Mouse (Mus musculus): ENCODE data around the gene Prpf8.

Gene Prpf8

DNA sequence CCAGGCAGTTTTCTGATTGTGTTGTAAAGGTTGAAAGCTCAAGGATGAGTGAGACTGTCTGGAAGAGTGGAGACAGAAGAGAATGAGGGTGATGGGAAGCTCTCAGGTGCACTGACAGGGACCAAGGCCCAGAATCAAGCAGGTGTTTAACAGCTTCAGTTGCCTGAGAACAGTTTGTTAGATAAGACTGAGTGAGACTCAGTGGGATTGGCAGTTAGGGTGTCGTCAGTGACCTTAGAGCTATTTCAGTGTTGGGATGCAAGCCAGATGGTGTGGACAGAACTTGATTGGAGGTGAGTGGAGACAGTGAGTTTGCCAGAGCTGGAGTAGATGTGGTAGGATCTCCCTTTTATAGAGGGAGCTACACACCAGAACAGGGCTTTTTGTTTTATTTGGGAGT is 11.5 kb downstream of the Prpf8 start:
- DNase-seq (ENCODE audit: low spot score in 2 of 2) = no peak

DNA sequence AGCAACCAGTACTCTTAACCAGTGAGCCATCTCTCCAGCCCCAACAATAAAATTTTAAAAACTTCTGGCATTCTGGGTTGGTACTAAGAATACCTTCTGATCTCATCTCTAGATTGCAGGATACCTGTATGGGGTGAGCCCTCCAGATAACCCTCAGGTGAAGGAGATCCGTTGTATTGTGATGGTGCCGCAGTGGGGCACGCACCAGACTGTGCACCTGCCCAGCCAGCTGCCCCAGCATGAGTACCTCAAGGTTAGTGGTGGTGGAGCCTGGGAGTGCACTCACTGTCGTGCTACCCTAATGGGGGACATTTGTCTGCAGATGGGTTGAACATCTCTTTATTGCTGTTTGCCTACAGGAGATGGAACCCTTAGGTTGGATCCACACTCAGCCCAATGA is 21.5 kb downstream of the Prpf8 start:
- no peak for DNase-seq (ENCODE audit: low spot score in 2 of 2)

DNA sequence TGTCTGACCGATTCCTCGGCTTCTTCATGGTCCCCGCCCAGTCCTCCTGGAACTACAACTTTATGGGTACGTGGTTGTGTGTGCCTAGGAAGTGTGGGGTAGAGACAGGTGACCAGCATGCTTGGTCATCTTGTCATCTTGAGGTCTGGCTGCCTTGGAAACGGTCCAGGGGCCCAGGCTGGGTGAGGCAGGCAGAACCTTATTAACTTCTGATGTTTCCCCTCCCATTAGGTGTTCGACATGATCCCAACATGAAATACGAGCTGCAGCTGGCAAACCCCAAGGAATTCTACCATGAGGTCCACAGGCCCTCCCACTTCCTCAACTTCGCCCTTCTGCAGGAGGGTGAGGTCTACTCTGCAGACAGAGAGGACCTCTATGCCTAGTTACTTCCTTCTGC is 22.3 kb downstream of the Prpf8 start:
- no peak for DNase-seq (ENCODE audit: low spot score in 2 of 2)

DNA sequence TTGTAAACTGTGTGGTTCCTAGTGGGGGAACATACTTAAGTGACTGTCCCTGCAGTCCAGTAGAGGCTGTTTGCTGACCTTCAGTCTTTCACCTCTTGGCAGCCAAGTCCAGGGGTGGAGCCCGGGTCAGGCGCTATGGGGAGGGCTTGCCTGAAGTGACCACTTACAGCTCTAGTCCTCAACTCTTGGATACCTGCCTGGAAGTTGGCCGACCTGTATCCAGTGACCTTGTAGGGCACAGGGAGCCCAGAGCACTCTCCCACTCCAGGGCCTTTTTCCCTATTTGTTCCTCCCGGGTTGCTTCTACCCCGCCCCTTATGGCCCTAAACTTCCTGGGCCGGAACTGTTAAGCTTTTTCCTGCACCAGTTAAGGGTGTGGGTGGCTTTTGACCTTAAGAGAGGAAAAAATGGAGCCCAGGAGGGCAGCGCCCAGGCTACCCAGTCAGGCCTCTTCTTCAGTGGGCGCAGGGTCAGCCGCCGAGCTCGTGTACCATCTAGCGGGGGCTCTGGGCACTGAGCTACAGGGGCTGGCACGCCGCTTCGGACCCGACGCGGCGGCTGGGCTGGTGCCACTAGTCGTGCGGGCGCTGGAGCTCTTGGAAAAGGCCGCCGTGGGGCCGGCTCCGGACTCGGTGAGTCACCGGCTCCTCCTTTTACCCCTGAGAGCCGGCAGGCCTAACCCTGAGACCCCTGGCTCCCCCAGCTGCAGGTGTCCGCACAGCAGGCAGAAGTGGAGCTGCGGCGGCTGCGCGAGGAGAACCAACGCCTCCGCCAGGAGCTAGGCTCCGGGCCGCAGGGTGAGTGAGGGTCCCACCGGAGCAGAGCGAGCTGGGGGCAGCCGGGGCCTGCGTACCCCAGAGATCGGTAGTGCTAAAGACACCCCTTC is 23.4 kb downstream of the Prpf8 start, which contains the start of gene Rilp:
Rilp (plus strand) TSS at position 354 of the 886 bp plus-strand sequence.
- DNase-seq (ENCODE audit: low spot score in 2 of 2) = peak in 1 of 2 experiments; percentile 34

DNA sequence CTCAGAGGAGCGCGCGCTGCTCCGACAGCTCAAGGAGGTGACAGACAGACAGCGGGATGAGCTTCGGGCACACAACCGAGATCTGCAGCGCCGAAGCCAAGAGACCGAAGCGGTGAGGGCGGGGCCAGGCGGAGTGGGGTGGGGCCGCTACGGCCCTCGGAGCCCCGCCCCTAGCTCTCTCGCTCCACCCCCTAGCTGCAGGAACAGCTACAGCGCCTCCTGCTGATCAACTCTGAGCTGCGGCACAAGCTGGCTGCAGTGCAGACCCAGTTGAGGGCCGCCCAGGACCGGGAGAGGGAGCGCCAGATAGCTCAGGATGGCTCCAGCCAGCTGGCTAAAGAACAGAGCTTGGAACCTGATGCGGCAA is 24.0 kb downstream of the Prpf8 start:
- peak; percentile 75 to 82 for DNase-seq (ENCODE audit: low spot score in 2 of 2)

DNA sequence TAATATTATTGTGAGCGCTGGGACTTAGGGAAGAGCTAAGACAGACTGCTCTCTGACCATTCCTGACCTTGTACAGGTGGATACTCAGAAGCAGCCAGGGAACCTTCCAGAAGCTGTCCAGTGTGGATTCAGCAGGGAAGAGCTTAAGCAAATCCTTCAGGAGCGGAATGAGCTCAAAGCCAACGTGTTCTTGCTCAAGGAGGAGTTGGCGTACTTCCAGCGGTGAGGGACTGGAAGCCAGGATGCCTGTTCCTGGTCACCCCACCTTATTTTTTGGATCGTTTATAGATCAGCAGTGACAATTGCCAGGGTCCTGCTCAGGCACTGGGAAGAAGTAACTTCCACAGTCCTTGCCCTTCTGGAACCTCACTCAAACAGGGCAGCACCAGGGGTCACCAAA is 24.6 kb downstream of the Prpf8 start:
- DNase-seq (ENCODE audit: low spot score in 2 of 2) = no peak

DNA sequence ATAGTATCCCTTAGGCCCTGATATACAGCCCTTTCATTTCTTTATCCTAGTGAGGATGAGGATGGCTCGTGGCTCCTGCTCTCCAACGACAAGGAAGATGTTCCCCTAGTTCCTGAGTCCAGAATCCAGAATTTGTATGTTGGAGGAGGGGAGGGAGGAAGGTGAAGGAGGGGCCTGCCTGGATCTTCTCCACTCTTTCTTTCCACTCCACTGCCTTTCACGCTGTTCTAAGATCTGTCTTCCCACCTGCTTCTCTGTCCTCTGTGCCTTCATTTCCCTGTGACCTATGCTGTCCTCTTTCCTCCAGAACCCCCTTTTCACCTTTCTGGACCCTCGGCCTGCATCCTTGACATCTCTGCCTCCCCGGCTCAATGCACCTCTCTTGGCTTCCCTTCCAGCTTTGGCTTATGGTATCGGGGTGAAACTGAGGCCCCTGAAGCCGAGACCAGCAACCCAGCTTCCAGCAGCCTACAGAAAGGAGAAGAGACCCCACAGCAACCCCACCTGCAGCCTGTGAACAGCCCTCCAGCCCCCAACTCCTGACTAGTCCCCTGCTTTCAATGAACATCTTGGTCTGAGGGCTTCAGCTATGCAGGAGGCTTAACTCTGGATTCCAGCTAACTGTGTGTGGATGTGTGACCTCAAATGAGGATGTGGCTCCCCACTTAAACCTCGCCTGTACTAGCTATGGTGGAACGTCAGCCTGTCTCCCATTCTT is 25.8 kb downstream of the Prpf8 start:
- DNase-seq (ENCODE audit: low spot score in 2 of 2) = no peak

DNA sequence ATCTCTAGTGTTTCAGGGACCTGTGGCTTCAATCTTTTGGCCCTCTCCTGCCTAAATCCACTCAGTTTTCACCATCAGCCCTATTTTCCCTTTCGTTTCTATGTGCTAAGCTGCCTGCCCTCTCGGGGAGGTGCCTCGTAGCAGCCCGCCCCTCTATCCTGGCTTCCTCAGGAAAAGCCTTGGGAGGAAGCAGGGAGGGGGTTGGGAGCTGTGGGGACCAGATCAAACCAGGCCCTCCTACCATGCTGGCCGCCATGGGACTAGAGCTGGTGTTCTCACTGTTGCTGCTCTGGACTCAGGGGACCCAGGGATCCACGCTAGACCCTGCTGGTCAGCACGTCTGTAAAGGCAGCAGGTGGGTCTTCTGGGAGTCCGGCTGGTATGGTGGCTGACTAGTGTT is 26.7 kb downstream of the Prpf8 start, which contains the start of gene Scarf1:
Scarf1 (plus strand) TSS at position 205 of the 400 bp plus-strand sequence.
- DNase-seq (ENCODE audit: low spot score in 2 of 2) = no peak

DNA sequence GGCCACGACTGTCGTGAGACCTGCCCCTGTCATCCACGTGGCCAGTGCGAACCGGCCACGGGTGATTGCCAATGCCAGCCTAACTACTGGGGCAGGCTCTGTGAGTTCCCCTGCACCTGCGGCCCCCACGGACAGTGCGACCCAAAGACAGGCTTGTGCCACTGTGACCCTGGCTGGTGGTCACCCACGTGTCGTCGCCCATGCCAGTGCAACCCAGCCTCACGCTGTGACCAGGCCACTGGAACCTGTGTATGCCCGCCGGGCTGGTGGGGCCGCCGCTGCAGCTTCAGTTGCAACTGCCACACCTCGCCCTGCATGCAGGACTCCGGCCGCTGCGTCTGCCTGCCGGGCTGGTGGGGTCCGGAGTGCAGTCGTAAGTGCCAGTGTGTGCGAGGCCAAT is 28.6 kb downstream of the Prpf8 start:
- DNase-seq (ENCODE audit: low spot score in 2 of 2) = no peak

DNA sequence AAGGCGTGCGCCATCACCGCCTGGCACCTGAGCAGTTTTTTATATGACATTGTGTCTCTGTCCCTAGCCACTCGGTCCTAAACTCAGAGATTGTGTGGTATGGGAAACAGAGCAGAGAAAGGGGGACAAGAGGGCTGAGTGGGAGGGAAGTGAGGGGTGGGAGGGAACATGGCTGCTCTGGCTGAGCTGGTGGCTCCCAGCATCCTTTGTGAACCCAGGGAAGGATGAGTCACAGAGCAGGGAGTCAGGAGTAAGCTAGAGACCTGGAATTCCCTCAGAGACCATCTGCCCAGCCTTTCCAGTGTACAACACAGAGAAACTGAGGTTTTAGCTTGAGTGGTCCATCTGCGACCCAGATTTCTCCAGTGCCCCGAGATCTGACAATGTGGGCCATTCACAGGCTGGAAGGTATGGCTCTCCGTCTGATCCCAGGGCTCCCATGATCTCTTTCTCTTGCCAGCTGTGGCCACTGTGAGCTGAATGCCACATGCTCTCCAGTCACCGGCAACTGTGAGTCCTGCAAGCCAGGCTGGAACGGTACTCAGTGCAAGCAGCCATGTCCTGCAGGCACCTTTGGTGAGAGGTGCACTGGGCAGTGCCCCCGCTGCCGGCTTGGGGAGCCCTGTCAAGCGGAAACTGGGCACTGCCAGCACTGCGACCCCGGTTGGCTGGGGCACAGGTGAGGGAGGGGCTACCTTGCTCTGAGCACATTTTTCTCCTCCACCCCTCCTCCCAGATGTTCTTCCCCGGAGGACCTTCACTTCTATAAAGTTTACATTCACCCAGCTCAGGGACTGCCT is 33.4 kb downstream of the Prpf8 start:
- no peak for DNase-seq (ENCODE audit: low spot score in 2 of 2)

DNA sequence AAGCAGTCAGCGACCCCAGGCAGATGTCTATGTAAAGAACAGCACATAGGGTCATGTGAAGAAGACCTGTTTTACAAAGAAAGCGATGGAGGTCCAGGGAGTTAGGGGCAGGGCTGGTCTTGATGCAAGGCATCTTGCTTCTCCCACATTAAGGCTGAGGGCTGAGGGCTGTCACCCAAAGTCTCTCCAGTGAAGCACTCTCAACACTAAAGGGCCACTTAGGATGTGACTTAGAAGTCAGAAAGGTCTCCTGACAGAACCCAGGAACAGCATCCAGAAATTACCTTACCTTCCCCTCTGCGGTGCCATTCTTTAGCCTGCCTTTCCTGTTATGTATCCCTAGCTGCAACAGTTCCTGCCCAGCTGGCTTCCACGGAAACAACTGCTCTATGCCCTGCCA is 35.0 kb downstream of the Prpf8 start:
- no peak for DNase-seq (ENCODE audit: low spot score in 2 of 2)

DNA sequence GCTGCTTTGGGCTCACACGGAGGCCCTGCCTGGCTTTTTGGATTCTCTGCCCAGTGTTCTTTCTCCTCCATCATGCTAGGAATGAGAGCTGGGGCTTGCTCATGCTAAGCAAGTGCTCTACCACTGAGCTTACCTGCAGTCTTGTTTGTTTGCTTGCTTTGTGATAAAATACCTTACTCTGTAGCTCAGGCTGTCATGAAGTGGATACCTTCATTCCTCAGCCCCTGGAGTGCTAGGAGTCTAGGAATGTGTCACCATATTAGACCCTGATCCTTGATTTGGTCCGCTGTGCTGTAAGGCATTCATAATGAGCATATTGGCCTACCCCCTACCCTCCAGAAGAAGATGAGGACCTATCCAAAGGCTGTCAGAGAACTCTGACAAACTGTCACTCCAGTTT is 36.2 kb downstream of the Prpf8 start:
- DNase-seq (ENCODE audit: low spot score in 2 of 2) = no peak

DNA sequence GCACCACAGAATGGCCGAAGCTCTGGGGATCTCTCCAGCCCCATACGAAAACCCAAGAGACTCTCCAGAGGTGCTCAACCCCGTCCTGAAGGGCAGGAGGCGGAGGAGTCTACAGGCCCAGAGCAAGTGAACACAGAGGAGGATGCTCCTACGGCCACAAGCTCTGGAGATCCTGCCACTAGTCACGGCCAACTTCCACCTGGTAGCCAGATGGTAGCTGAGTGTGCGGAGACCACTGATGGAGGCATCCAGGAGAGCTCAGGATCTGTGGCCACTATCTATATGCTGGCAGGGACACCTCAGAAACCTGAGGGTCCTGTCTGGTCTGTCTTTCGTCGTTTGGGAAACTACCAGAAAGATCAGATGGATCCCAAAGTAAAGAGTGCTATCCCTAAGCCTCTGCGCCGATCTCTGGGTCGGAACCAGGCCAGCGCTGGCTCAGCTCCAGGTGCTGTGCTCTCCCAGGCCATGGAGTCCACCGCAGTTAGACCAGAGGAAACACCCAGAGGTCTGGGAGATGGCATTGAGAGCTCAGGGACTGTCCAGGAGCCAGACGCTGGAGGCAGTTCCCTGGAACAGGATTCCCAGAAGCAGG is 39.0 kb downstream of the Prpf8 start:
- no peak for DNase-seq (ENCODE audit: low spot score in 2 of 2)

DNA sequence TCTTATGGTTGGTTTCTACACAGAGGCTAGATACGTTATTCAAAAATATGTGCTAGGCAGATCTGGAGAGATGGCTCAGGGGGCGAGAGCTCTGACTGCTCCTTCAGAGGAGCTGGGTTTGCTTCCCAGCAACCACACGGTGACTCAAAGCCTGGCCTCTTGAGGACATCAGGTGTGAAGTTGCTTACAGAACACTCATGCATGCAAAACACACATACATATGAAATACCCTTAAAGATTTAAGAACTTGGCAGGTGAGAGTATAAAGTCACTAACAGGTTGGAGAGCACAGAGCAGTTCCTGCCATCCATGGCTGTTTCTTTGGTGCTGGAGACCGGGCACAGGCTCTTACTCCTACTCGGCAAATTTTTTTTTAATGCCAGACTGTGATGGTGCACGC is 40.3 kb downstream of the Prpf8 start:
- DNase-seq (ENCODE audit: low spot score in 2 of 2) = no peak

DNA sequence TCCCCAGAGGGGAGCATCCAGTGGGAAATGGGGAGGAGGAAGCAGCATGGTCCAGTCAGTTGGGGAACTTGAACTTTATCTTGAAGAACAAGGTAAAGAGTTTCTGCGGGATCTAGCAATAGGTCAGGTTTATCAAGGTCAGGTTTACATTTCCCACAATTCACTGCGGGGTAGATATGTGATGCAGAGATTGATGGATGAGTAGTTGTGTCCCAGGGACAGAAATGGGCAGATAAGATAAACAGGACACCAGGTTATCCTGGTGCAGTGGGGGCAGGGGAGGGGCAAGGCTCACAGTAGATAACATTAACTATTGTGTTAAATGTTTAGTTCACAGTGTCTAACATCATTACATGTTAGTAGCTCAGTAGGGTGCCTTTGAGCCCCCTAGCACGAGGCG is 43.2 kb downstream of the Prpf8 start:
- DNase-seq (ENCODE audit: low spot score in 2 of 2) = no peak

DNA sequence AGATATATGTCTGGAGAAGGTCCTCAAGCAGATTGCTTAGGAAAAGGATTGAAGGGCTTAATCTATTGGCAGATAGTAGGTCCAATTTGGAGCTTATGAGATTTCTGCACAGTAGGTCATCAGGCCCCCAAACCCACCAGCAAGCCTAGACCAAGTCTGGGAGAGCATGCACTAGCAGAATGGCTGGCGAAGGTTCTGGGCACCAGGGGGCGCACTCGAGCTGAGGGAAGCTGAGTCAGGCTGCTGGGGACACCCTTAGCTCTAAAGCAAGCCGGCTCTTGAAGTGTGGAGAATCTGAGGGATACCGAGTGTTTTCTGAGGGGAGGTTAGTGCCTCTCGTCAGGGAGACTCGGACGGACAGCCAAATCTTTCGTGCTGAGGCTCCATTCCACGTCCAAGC is 43.7 kb downstream of the Prpf8 start:
- peak; percentile 90 for DNase-seq (ENCODE audit: low spot score in 2 of 2)

DNA sequence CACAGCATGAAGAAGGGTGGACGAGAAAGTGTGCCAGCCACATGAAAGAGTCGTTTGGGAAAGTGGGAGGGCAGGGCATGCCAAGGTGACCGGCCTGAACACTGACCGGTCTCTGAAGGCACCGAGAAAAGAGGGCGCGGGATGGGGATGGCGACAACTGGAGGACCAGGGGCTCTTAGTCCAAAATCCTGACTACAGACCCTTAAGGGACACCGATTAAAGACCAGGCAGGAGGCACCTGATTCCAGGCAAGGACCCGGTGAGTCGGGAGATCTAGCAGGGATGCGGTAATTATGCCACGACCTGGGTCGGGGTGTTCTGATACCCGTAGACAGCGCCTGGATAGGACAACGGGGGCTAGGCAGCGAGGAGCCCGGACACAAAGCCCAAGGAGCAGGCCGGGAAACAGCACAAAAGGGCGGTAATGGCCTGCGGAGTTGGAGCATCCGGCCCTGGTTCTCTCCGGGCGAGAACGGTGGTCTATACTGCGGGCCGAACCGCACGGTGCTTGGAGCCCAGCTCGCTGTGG is 44.3 kb downstream of the Prpf8 start:
- no peak for DNase-seq (ENCODE audit: low spot score in 2 of 2)

DNA sequence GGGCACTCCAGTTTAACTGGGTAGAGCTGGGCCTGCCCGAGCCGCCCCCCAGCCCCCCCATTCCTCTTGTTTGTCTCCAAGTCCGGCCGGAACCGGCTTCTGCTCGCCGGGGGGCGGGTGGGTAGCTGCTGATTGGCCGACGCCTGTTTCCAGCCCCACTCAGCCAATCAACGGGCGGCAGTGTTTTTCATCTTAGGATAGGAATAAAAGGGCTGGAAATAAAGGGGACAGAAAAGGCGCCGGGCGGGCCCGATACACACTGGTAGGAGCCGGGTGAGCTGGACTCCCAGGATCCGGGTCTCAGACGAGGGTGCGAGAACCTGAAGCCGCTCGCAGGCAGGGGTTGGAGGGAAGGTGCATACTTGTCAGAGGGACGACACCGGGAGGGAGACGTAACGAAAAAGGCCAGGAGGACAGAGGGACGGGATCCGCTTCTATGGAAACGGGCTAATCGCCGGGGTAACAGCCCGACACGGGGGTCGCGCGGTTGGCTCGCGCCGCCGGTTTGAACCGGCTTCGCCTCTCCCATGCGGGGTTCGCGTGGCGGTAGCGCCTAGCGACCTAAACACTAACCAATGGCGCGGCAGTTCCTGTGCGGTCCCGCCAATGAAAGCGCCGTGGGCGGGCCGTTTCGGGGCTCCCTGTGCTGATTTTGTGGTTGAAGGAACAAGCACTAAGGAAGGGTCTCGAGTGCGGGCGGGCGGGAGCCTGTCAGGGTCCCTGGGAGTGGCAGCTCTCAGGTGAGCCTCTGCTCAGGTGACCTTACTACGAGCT is 45.0 kb downstream of the Prpf8 start, which contains the start of gene Slc43a2:
Slc43a2 (plus strand) TSS at position 226 of the 774 bp plus-strand sequence.
- DNase-seq (ENCODE audit: low spot score in 2 of 2) = peak; percentile 97 to 98

DNA sequence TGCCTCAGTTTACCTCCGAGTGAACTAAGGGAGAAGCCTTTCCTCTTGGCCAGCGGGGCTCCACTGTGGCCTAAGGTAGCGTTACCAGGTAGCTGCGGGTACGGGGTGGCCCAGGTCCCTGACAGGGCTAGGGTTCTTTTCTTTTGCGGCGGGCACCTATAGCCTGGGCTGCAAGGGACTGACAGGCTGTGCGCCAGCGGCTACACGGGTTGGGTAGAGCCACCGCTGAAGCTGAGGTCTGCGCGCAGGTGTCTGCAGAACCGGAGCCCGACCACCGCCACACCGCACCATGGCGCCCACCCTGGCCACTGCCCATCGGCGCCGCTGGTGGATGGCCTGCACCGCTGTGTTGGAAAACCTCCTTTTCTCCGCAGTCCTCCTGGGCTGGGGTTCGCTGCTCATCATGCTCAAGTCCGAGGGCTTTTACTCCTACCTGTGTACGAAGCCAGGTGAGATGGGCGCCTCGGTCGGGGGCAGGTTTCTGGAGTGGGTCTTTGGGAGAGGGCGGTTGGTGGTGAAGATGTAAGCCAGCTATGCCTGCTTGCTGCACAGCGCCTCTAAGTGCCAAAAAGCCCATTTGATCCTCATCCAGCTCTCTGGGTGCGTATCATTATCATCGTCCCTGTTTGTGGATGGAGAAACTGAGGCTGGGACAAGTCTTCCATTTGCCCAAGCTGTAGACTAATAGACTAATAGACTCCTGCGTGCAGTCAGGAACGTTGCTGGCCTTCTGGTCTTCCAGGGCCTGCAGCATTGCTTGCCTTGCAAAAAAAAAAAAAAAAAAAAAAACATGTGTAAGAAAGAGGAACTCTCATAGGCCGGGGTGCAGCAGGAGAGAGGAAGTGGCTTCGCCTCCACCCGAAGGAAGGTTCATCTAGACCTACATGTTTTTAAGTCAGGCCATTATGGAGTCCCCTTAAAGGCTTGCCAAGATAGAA is 46.0 kb downstream of the Prpf8 start:
- DNase-seq (ENCODE audit: low spot score in 2 of 2) = no peak
